Mouse (Mus musculus) myocyte (in vitro differentiated cells): ENCODE measurements around the gene Eipr1.

Experiments
- CEBPB ChIP-seq: IDR thresholded peaks from 2 replicates; pipeline ENCODE4 v1.6.1; 2011; ENCODE audit warnings: mild to moderate bottlenecking, moderate library complexity; ENCODE audit not compliant: poor library complexity, insufficient read depth, severe bottlenecking
- E2F4 ChIP-seq: IDR thresholded peaks from one replicate; pipeline ENCODE4 v1.6.1; 2011; ENCODE audit warnings: mild to moderate bottlenecking, control low read depth, moderate library complexity; ENCODE audit not compliant: insufficient read depth
- MAX ChIP-seq: IDR thresholded peaks from one replicate; pipeline ENCODE4 v1.6.1; 2011; ENCODE audit warnings: low read depth, mild to moderate bottlenecking, control low read depth
- MYOG ChIP-seq, 3 experiments: IDR thresholded peaks; one replicate each; pipeline ENCODE4 v1.6.1; 2011; ENCODE audit warnings: control low read depth in 2 of 3, low read depth in 2 of 3, mild to moderate bottlenecking in 2 of 3; ENCODE audit not compliant: insufficient read length in 2 of 3, control insufficient read depth in 1 of 3, insufficient read depth in 1 of 3
- POLR2A ChIP-seq: IDR thresholded peaks from one replicate; pipeline ENCODE4 v1.6.1; 2011; ENCODE audit warnings: low read depth, mild to moderate bottlenecking, control low read depth, moderate library complexity; ENCODE audit not compliant: insufficient read length
- REST ChIP-seq: IDR thresholded peaks from one replicate; pipeline ENCODE4 v1.6.1; 2011; ENCODE audit warnings: mild to moderate bottlenecking, control low read depth, moderate library complexity; ENCODE audit not compliant: insufficient read depth, insufficient read length
- TCF12 ChIP-seq: IDR thresholded peaks from one replicate; pipeline ENCODE4 v1.6.1; 2011; ENCODE audit warnings: mild to moderate bottlenecking, control low read depth; ENCODE audit not compliant: poor library complexity, insufficient read depth, severe bottlenecking
- TCF3 ChIP-seq: IDR thresholded peaks from one replicate; pipeline ENCODE4 v1.6.1; 2011; ENCODE audit warnings: low read depth, control low read depth; ENCODE audit not compliant: insufficient read length
- USF1 ChIP-seq: IDR thresholded peaks from one replicate; pipeline ENCODE4 v1.6.1; 2011; ENCODE audit warnings: low read depth, mild to moderate bottlenecking, control low read depth, moderate library complexity

DNA sequence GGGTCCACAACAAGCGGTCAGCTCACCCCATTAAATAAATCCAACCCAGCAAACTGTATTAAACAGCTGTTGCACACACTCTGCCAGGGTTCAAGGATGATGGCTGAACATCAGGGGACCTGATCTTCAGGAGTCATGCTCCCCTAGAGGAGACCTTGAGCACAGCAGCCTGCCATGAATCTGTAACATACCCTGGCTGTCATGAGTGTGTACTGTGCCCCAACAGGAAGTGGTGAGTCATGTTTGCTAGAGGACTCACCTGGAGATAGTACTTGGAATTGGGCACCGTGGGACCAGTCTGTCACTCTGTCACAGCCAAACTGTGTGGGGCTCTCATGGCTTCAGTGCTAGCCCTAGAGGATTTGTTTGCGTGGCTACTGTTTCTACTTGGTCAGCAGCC lies 77.9 kb downstream of the Eipr1 start:
- TF ChIP-seq MYOG (IDR thresholded peaks at IDR 0.05; ENCODE audit: control insufficient read depth in 1 of 3, insufficient read depth in 1 of 3, insufficient read length in 2 of 3, low read depth in 2 of 3) (no peak), POLR2A (no peak), TCF3 (no peak), MAX (no peak), USF1 (no peak), CEBPB (no peak), TCF12 (no peak), REST (no peak), E2F4 (no peak)
